Mouse (Mus musculus) lung, postnatal 4 days (tissue): ENCODE results near the gene Ddhd1.
"Not testable (repeated sequence)": the region's sequence is repeated elsewhere in the genome, so short reads cannot be mapped to it uniquely, and the experiment has no call there.

Source experiments
- DNase-seq, 2 experiments: peaks; one replicate each; pipeline ENCODE4 v3.0.0; 2021

The Ddhd1 gene

DNA sequence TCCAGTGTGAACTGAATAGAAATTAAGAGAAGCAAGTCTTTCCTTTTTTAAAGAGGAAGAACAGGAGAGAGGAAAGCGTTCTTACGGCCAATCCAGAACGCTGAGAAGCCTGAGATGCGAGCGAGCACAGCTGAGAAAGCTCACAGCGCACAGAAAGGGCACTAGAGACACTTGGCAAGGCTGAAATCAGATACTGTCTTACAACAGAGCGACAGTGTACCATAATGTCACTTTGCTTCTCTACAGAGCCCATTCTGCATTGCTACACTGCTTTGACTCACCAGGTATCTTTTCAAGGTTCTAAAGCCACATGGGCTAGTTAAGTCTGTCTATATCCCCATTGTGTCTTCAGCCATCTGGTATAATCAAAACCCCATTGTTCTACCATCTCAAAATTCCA, 13.7 kb downstream of the Ddhd1 start:
- peak in 1 of 2 experiments; percentile 25 for DNase-seq

GRCm38 (mm10) chr14:45643461-45643860, 14.5 kb downstream of the Ddhd1 start:
- no peak for DNase-seq

DNA sequence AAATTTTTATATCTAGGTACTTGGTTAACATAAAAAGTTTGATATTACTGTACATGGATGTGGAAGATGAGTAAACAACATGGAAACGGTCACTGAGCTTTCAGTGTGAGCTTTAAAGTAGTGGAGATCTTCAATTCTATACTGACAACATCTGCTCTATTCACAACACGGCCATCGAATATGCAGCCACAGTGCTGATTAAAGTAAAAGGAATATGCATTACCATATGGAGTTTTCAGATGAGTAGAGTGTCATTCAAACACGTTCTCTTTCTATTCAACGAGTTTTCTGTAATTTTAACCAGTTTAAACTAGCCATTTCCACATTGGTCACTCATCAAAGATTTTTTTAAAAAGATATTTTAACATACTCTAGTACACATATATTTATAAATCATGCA, 15.1 kb downstream of the Ddhd1 start:
- no peak for DNase-seq

- DNase-seq = no peak
Measured at GRCm38 (mm10) chr14:45642217-45642616, 15.7 kb downstream of the Ddhd1 start.

DNA sequence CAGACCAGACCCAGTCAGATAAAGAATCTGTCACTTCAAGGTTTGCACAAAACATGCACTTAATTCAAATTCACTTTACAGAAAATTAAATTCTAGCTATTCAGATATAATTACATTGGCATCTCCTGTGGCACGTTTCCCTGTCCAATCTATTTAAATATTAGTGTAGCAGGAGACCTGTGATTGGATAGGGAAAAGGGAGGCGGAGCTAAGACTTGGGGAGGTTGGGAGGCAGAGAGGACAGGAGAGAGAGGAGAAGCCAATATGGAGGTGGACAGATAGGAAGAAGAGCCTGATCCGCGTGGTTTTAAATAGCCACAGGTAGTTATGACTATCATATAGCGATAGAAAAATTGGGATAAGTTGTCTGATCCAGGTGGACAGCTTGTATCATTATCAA, 19.2 kb downstream of the Ddhd1 start:
- DNase-seq = no peak

GRCm38 (mm10) chr14:45635496-45635895, 22.4 kb downstream of the Ddhd1 start:
- DNase-seq = no peak

DNA sequence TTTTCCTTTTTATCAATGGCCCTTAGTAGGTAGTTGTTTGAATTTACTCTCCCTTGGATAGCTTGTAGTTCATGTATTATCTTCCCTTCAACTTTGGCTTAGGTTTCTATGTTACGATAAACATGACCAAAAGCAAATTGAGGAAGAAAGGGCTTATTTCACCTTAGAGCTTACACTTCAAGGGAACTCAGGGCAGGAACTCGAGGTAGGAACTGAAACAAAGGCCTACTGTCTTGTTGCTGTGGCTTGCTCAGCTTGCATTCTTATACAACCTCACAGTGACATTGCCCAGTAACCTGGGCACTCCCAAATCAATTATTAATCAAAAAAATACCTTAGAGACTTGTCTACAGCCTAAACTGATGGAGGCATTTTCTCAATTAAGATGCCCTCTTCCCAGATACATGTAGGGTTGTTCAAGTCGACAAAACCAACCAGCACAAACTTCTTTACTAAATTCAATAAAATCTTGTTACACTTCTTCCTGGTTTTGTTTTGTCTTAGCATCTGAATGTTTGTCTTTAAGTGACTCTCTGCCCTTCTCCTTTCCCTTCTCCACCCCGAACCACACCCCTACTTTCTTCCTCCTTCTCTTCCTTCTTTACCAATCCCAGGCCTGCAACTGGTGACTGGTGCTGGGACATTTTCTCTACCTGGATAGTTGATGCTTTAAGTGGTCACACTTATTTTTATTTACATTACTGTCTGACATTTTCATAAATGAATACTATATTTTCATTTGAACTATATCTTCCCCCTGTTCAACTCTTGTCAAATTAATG, 25.0 kb downstream of the Ddhd1 start:
- DNase-seq = no peak

- DNase-seq = no peak
Measured at GRCm38 (mm10) chr14:45630544-45630943, 27.4 kb downstream of the Ddhd1 start.

DNA sequence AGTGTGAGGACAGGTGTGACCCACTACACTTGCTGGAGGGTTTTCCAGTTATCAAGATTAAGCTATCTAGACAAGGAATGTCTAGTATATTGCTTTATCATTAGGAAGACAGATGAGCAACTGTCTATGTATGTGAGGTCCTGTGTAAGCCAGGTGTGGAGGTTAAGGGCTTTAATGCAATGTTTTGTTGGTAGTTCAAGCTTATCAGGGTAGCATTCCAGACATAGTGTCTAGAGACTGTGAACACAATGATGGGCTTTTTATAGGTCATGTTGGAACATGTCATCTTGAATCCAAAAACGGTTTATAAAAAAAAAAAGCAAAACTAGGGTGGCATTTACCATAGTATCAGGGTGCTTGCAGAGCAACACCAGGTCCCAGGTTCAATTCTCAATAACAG, 28.0 kb downstream of the Ddhd1 start:
- DNase-seq = no peak

- DNase-seq = no peak
Measured at GRCm38 (mm10) chr14:45618351-45618750, 39.6 kb downstream of the Ddhd1 start.

DNA sequence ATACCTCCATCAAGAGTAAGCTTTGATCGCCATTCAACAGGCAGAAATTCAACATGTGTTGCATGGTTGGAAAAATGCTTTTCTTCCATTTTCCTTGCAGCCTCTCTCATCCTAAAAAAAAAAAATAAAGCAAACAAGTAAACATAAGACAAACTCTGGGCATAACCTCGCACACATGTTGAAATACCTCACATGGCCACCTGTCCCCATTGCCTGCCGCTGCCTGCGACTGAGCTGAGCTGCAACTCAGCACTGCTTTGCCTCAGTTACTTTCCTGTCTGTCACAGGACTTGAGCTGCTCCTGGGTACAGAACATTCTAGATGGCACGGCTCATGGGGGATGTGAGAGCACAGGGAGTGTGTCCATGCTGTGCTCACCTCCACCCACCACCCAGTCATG, 41.4 kb downstream of the Ddhd1 start:
- no peak for DNase-seq

GRCm38 (mm10) chr14:45615776-45616175, 42.2 kb downstream of the Ddhd1 start:
- no peak for DNase-seq

- no peak for DNase-seq
Measured at GRCm38 (mm10) chr14:45614822-45615221, 43.1 kb downstream of the Ddhd1 start.

- DNase-seq = no peak
Measured at GRCm38 (mm10) chr14:45614406-45614805, 43.5 kb downstream of the Ddhd1 start.

DNA sequence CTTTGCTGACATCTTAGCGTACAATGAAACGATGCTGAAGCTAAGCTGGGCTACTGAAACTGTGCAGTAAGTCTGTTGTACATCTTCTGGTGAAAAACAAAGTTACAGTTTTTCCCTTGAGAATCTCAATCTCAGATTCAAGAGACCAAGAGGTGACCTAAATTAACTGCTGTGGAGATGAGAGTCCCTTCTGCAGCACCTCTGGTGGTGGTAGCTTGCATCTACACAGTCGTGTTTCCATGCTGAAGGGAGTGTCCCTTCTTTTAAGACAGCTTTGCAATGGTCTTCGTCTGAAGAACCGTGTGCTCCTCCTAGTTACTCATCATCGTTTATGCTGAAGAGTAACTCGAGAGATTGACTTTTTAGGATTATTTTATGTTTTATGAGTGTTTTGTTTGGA, 46.3 kb downstream of the Ddhd1 start:
- no peak for DNase-seq

DNA sequence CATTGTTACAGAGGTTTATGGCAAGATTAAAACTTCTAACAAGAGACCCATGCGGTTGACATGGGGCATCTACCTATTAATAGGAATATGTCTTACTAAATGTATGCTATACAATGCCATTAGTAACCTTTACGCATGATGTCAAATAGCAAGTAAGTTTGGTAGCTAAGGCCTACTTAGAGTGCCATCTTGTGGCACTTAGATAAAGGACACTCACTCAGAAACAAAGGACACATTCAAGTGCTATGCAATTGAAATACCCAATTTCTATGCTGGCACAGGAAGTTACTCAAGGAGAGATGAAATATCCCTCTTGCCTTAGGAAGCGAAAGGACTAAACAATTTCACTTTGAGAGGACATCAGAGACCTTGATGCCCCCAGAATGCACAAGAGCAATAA, 55.9 kb downstream of the Ddhd1 start:
- DNase-seq = no peak

- peak in 1 of 2 experiments; percentile 34 for DNase-seq
Measured at GRCm38 (mm10) chr14:45600587-45600986, 57.4 kb downstream of the Ddhd1 start.

DNA sequence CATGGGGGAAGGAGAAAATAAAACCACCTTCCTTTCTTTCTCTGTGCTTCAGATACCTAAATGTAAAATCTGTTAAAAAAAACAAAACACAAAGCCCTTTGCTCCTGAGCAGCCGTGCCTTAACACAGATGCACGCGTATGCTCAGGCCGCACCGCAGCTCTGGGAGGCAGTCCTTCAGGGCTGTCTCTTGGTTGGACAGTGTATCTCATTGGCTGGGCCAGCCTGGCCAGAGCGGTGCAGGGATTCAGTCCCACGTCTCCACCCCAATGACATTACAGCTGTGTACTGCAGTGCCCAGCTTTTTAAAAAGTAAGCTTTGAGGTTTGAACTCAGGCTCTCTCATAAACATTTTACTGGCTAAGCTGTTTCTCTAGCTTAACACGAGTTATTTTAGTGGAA, 60.1 kb downstream of the Ddhd1 start:
- DNase-seq = no peak

DNA sequence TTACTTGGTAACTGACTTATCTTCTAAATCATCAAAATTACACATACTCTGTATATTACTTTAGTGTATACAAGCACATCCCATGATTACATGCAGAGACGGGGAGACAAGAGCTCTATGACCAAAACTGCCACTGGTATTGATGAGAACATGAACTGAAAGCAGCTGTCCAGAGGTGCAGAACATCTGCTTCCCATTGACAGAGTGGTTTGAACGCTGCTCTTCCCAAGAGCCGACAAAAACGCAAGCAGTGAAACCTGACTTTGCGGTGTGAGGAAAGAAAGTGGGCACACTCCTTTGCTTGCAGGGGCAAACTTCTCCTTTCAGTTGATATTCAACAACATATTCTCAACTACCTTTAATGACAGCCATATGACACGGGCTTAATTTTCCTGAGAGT, 64.7 kb downstream of the Ddhd1 start:
- DNase-seq = no peak

GRCm38 (mm10) chr14:45588403-45588802, 69.5 kb downstream of the Ddhd1 start:
- DNase-seq = no peak

GRCm38 (mm10) chr14:45587536-45587935, 70.4 kb downstream of the Ddhd1 start:
- DNase-seq = no peak

DNA sequence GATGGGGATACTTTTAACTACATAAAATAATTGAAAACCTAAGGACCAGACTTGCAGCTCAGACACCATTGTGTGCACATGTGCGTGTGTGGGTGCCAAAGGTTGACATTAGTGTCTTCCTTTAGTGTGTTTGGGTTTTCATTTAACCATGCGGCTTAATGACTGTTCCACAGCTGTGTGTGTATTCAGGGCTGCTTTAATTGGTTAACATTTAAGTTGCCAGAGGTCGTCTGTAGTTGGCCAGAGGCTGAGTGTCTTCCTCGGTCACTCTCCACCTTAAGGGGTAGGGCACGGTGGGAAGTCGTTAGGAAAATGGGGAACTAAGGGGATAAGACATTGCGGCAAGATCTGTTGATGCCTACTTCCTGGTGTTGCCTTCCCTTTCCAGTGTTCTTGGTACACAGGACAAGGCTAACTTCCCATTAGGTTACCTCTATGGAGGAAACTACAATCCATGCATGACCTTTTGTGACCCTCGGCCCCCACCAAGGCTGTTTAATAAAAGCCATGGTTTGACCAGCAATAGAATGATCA, 74.4 kb downstream of the Ddhd1 start:
- no peak for DNase-seq

GRCm38 (mm10) chr14:45580923-45581827, 76.8 kb downstream of the Ddhd1 start:
- DNase-seq = not testable (repeated sequence)
